Mouse (Mus musculus) heart, adult 2 months (tissue): ENCODE data around the gene Dnm2.

ENCODE experiments used
- CTCF ChIP-seq: fragments of 200-600 bp; IDR thresholded peaks from 2 replicates; pipeline ENCODE4 v1.8.1; 2022; ENCODE audit warnings: antibody characterized with exemption, mild to moderate bottlenecking, moderate library complexity
- POLR2A ChIP-seq: fragments of 200-500 bp; IDR thresholded peaks from 2 replicates; pipeline ENCODE4 v1.6.1; 2011; ENCODE audit warnings: mild to moderate bottlenecking, low read depth, low read length, control low read depth; ENCODE audit not compliant: insufficient read depth

DNA sequence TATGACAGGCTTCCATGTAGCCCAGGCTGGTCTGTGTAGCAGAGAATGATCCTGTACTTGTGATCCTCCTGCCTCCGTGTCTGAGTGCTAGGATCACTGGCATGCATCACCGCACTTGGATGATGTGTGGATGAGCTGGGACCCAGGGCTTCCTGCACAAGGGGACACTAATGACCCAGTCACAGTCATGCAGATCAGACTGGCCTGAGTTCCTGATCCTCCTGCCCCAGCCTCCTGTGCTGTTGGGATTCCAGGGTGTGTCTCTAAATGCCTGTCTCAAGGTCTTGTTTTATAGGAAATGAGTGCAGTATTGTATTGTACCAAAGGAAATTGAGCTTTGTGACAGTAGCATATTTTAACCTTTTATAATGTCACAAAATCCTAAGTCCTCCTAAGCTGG is 6.8 kb upstream of the Dnm2 start:
- TF ChIP-seq CTCF (no peak), POLR2A (no peak)
